Mouse (Mus musculus) monocyte, adult 2 months (primary cell): ENCODE data around the gene Heg1.
A peak's percentile ranks its signal among the peaks of the same experiment; 100 is the strongest.

Source experiments
- DNase-seq, 2 experiments: peaks; one replicate each; pipeline ENCODE4 v3.0.0; 2022; ENCODE audit warnings: low spot score in 2 of 2, low read depth in 1 of 2

The Heg1 gene

GRCm38 (mm10) chr16:33741795-33742194 lies 57.6 kb downstream of the Heg1 start:
- DNase-seq: no peak

- DNase-seq: no peak
These were observed 58.1 kb downstream of the Heg1 start for GRCm38 (mm10) chr16:33742233-33742632.

- no peak for DNase-seq
These were observed 60.7 kb downstream of the Heg1 start for GRCm38 (mm10) chr16:33744622-33745419.

DNA sequence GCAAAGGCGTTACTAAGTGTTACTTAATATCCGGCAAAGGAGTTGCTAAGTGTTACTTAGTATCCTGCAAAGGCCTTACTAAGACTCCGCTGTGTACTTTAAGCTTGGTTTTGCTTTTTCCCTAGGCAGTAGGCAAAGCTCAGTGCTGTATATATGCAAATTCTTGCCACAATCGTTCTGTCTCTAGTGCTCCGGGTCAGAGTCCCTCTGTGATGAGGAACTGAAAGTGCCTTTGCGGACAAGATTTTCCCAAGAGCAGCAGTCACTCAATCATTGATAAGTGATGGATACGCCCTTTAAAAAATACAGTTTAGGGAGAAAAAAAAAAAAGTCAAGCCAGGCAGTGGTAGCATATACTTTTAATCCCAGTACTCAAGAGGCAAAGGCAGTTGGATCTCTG lies 61.3 kb downstream of the Heg1 start:
- DNase-seq: peak; percentile 39 to 44

DNA sequence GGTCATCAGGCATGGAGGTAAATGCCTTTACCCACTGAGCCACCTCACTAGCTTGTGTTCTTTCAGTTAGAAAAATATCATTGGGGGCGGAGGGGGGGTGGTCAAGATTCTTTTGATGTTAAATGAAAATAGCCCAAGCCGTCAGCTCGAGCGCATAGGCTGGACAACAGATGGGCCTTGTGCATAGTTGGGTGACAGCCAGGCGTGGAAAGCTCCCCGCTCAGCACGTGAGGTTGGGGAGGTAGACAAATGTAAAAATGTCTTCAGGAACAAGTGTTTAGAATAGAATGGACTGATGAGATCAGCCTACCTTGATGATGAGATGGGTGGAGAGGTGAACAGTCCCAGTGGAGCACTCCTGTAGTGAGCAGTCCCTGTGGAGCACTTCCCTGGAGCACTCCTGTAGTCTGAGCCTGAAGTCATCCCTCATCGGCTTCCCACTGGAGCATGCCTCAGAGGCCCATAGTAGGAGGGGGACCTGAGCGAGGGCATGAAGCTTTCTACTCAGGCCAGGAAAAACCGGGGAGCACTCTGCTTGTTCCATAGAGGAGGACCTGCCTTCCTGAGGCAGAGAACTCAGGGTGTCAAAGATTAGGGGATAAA lies 62.0 kb downstream of the Heg1 start:
- no peak for DNase-seq

- DNase-seq: no peak
These were observed 63.3 kb downstream of the Heg1 start for GRCm38 (mm10) chr16:33747346-33747954.

DNA sequence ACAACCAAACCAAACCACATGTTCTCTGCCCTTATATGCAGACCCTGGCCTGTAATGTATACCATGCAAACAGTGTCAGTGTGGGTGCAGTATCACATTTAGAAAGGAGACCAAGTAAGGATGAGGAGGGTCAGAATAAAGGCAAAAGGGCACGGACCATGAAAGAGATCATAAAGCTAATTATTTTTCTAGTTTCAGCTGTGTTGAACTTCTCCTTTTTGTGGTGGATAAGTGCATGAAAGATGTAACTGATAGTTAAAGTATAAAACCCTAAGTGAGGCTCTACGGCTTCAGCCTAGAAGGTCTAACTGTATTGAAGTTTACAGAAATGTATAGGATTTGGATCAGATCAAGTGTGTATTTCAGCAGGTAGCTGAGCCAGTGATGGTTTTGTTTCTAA lies 63.8 kb downstream of the Heg1 start:
- DNase-seq: no peak

DNA sequence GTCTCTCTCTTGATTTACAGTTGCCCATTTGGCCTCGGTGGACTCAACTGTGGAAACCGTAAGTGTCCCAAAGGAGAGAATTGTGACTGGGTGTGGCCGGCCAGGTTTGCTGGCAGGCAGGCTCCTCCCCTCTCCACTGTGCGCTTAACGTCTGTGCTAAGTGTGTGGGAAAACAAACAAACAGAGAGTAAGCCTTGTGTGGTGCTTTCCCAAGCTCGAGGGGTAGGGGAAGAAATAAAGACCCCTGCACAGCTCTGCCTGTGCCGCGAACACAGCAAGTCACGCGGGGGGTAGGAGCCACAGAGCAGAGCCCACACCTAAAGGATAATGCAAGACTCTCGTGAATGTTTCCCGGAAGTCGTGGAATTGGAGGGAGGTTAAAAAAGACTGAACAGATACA lies 67.0 kb downstream of the Heg1 start:
- peak; percentile 20 to 57 for DNase-seq

GRCm38 (mm10) chr16:33751590-33751989 lies 67.4 kb downstream of the Heg1 start:
- DNase-seq: peak; percentile 78 to 80

- DNase-seq: no peak
These were observed 68.9 kb downstream of the Heg1 start for GRCm38 (mm10) chr16:33752904-33753578.

GRCm38 (mm10) chr16:33755293-33755692 lies 71.1 kb downstream of the Heg1 start:
- DNase-seq: no peak

DNA sequence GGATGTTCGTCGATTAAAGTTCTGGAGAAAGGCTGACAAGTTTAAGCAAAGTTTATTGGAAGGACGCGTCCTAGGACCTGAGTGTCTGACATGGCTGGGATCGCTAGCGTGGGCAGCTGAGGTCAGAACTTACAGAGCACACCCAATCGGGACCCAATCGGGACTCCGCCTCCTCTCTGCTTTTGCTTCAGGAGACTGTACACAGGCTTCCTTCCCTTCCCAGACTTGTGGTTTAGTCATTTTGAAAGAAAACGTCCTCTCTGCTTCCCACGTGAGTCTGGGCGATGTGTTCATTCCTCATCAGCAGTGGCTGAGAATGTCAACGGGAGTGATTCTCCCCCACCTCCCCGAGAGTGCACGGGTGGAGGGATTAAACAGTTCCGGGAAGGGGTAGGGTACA lies 71.8 kb downstream of the Heg1 start:
- DNase-seq: peak; percentile 42 to 50

DNA sequence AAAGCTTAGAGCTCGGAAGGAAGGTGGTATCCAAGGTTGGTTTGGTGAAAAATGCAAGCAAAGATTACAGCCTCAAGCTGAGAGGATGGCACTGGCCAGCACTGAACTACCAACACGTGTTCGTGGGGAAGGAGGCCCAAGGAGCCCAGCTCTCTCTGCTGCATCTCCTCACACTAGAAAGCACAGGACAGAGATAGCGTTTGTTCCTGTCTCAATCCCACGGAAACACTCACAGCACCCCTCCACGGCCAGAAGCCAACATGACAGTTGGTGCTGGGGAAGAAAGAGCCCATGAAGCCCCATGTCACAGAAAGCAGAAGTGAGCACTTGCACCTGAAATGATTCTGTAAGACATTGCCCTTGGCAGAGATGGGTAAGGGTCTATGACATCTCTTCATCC lies 72.2 kb downstream of the Heg1 start:
- DNase-seq: peak; percentile 22 to 45

DNA sequence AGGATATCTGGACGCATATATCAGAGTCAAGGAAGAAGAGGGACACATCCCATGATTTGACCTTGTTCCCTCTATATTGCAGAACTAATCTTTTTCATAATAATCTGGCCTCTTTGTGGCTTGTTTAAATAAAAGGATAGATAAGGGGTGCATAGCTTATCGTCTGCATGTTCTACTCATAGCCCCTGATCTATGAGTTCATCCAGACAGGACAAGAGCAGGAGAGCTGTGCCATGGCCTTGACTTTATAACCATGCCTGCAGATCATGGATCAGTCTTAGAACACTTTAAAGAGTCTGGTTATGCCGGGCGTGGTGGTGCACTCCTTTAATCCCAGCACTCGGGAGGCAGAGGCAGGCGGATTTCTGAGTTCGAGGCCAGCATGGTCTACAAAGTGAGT lies 75.0 kb downstream of the Heg1 start:
- no peak for DNase-seq

DNA sequence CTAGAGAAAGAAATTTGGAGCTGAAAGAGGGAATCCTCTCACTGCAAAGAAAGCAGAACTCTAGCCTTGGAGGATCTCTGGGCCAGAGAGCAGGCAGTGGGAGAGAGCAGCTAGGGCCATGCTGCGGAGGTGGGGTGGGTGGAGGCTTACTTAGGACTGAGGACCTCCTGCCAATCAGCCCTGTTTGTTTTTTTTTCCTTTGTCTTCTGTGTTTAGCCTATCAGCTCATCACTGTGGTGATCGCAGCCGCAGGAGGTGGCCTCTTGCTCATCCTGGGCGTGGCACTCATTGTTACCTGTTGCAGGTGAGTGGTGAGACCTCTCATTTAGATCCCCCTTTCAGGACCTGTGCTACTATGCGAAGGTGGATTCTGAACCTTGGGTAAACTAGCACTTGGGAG lies 76.4 kb downstream of the Heg1 start:
- DNase-seq: no peak

- DNase-seq: no peak
These were observed 76.8 kb downstream of the Heg1 start for GRCm38 (mm10) chr16:33760996-33761395.

DNA sequence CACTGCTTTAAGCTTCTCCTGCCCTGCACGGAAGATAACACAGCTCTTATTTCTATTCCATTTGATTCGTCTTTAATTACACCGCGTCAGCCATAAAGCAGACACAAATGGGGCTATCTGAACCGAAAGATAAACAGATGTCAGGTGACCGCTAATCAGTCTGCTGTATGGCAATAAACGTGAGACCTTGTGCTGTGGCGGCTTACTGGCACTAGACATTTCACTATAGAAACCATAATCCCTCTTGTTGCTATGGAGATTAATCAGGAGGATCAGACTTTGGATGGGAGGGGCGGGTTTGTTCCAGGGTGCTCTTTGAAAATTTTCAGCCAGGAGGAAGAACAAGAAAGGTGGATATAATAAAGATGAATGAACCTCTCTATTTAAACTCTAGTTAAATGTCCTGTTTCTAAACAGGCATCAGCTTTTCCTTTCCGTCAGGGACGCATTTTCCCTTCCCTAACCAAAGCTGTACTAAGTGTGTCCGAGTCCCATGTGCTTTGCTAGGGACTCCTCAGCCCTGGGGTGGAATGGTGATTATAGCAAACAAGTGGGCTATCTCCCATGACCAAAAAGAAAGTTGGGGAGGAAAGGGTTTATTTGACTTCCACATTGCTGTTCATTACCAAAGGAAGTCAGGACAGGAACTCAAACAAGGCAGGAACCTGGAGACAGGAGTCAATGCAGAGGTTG lies 80.5 kb downstream of the Heg1 start:
- no peak for DNase-seq

DNA sequence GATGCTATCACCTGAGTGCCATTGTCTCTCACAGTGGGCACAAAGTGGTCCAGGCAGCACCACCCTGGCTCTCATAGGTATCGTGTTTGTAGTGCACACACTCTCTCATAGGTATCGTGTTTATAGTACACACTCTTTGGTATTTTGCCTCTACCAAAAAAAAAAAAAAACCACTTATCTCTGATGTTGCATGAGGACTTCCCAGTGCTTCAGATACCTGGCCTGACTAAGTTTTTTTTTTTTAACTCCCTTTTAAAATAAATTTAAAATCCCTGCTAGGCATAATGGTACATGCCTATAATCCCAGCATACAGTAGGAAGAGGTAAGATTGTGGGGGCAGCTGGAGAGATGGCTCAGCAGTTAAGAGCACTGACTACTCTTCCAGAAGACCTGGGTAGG lies 81.3 kb downstream of the Heg1 start:
- no peak for DNase-seq

DNA sequence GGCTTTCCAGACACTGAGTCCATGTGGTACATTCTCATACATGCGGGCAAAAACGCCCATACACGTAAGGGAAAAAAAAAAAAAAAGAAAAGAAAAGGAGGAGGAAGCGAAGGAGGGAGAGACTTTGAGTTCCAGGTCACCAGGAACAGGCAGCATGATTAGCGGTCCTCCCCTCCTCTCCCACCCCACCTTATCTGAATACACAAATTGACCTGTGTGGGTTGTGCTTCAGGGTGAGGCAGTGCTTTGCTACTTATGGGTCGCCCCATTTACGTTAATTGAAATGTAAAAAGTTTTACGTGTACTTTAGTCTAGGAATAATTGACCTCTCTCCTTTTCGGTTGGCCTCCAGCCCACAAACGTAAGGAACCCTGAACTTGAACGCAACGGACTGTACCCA lies 82.1 kb downstream of the Heg1 start:
- DNase-seq: no peak

DNA sequence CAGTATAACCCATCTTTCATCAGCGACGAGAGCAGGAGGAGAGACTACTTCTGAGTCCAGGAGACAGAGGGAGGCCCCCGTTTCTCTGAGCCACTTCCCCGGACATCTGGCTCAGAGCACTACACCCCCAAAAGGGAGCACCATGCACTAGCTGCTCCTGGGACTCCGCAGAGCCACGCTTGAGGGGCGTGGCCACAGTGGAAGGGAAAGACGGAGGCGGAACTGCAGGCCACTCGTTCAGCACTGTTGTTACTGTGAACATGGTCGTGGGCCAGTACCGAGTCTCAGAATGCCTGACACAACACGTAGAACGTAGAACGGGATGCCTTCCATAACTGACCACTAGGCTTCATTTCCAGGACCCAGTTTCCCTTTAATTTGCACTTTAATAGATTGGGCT lies 82.6 kb downstream of the Heg1 start:
- no peak for DNase-seq
